Mouse (Mus musculus) bone marrow macrophage, adult 2 months (primary cell): ENCODE measurements around the gene Entpd3.

ENCODE experiments used
- CTCF ChIP-seq: IDR thresholded peaks from 2 replicates; pipeline ENCODE4 v1.5.1; 2012; ENCODE audit warnings: low read depth, mild to moderate bottlenecking, low read length, moderate library complexity
- POLR2A ChIP-seq: IDR thresholded peaks from 2 replicates; pipeline ENCODE4 v1.6.1; 2012; ENCODE audit warnings: mild to moderate bottlenecking, low read depth, low read length, borderline replicate concordance

DNA sequence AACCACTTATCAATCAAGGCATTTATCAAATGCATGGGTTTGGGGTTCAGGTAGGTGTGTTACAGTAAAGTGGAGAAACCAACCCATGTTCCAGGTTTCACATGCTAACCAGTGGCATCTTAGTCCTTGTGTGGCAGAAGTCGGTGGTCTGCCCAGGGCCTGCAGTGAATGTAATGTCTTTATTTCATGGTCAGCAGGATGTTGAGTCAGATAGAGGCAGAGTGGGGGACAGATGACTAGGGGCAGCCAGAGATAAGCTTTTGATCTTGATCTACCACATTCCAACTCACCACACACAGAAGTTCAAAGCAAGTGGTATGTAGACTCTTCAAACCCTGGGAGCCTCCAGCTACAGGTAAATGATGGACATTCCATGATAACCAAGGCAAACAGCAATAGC, 18.5 kb upstream of the Entpd3 start:
- TF ChIP-seq CTCF (no peak), POLR2A (no peak)
